In the genomic region with DNA sequence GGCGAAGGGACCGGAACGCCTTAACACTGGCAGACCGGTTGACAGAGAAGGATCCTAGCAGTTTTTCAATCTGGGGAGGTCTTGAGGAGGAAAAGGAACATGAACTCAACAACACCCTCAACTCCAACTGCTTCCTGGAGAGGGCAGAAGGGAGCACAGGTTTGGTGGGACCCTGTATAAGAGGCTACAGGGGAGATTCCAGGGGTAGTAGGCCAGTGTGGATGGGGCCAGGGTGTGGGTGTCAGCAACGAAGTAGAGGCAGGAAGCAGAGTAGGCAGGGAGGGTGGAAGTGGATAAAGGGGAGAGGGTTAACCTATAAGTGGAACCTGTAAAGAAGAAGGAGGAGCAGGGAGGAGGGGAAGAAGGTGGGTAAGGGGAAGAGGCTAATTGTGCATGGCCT, we compare ENCODE assay signal across 8 mouse cellular contexts. TPM values are rescaled to one million over a fixed set of nuclear protein-coding genes. Genes with fewer than 3 reads are reported as not detected.
DNase-seq lines count a peak whose midpoint lies in the region; ATAC-seq lines count a peak whose summit lies in the region.

No protein-coding gene starts in this region.

- H3K9me3 ChIP-seq in hindbrain, embryonic 15.5 days, result no peaks in the 10 kb centered on the region

- no peaks in the 10 kb centered on the region for H3K27me3 ChIP-seq in hindbrain, embryonic 15.5 days

- no peak overlapping the region for H3K9ac ChIP-seq in hindbrain, embryonic 15.5 days

- 61% methylated on average over 5 of the region's 5 CpGs for WGBS in hindbrain, embryonic 15.5 days

- peaks cover 19% of the 10 kb centered on the region for H3K4me1 ChIP-seq in hindbrain, embryonic 15.5 days (replicated peaks)

- H3K36me3 ChIP-seq in hindbrain, embryonic 15.5 days, result no peaks in the 10 kb centered on the region

- H3K27ac ChIP-seq in hindbrain, embryonic 15.5 days (replicated peaks), result peak overlapping the region; percentile 96

- H3K4me2 ChIP-seq in hindbrain, embryonic 15.5 days, result no peak overlapping the region; the same call in 1 of the 2 replicates

- no peak overlapping the region for H3K4me3 ChIP-seq in hindbrain, embryonic 15.5 days

- DNase-seq in CD4-positive, CD25-positive, alpha-beta regulatory T cell, adult 2 months (ENCODE audit: low read depth, low spot score), result peak; percentile 20
- DNase-seq in MN1 (ENCODE audit: low spot score), result peak; percentile 40
- peak; percentile 23 for DNase-seq in naive thymus-derived CD4-positive, alpha-beta T cell, adult 2 months (ENCODE audit: low read depth)
- DNase-seq in layer of hippocampus, postnatal 36 days, result no peak

- no peak for ATAC-seq in CD4-positive, CD25-positive, alpha-beta regulatory T cell, adult 4 months
- peak; percentile 15; the same call in 1 of the 2 replicates for ATAC-seq in hindbrain, embryonic 15.5 days (ENCODE audit: low FRiP score, low read depth)
- no peak for ATAC-seq in erythroid progenitor cell, adult 5-6 weeks (replicated peaks; ENCODE audit: low FRiP score, poor library complexity, severe bottlenecking)
- ATAC-seq in megakaryocyte-erythroid progenitor cell, adult 5-6 weeks (replicated peaks; ENCODE audit: low FRiP score, low TSS enrichment, poor library complexity, severe bottlenecking), result no peak

RNA-seq across cellular contexts. Expression of a gene that starts 1.4 kb away (rescaled TPM):
- polyA plus RNA-seq in CD4-positive, CD25-positive, alpha-beta regulatory T cell, adult 4 months (2017; shearing (Covaris generic)), result not detected
- polyA plus RNA-seq in hindbrain, embryonic 15.5 days (2015; fragmentation: Nextera tagmentation; extraction: Ambion mirVana), result 0.77 TPM in 1 of 2 replicates, not detected in the other
- total RNA-seq in erythroid progenitor cell, adult 5-6 weeks (2015; ENCODE audit: low replicate concordance), result 12.6 and 18.4 TPM in 2 replicates
- total RNA-seq in erythroid progenitor cell, adult 5-6 weeks (2017; ENCODE audit: low replicate concordance), result 900 and 1,530 TPM in 2 replicates
- 10 to 100 TPM; 15.7 to 17.9 TPM for total RNA-seq in layer of hippocampus, postnatal 36 days (2021)
- 3.8 and 29.3 TPM in 2 replicates for total RNA-seq in megakaryocyte-erythroid progenitor cell, adult 5-6 weeks (2014; fragmentation: Nextera tagmentation)
- total RNA-seq in megakaryocyte-erythroid progenitor cell, adult 5-6 weeks (2017), result 302 and 554 TPM in 2 replicates

RNA-seq across cellular contexts. Expression of a gene that starts 11.6 kb away (rescaled TPM):
- polyA plus RNA-seq in CD4-positive, CD25-positive, alpha-beta regulatory T cell, adult 4 months (2017; shearing (Covaris generic)), result 1 to 10 TPM; 1.8 to 2.5 TPM
- 0.51 and 1.7 TPM in 2 replicates for polyA plus RNA-seq in hindbrain, embryonic 15.5 days (2015; fragmentation: Nextera tagmentation; extraction: Ambion mirVana)
- total RNA-seq in erythroid progenitor cell, adult 5-6 weeks (2015; ENCODE audit: low replicate concordance), result 396 and 580 TPM in 2 replicates
- 1,330 and 1,438 TPM in 2 replicates for total RNA-seq in erythroid progenitor cell, adult 5-6 weeks (2017; ENCODE audit: low replicate concordance)
- total RNA-seq in layer of hippocampus, postnatal 36 days (2021), result 1 to 10 TPM; 4.3 to 6.2 TPM
- 242 and 265 TPM in 2 replicates for total RNA-seq in megakaryocyte-erythroid progenitor cell, adult 5-6 weeks (2014; fragmentation: Nextera tagmentation)
- total RNA-seq in megakaryocyte-erythroid progenitor cell, adult 5-6 weeks (2017), result 262 and 417 TPM in 2 replicates

RNA-seq across cellular contexts. Expression of a gene that starts 16.0 kb away (rescaled TPM):
- polyA plus RNA-seq in CD4-positive, CD25-positive, alpha-beta regulatory T cell, adult 4 months (2017; shearing (Covaris generic)), result 1 to 10 TPM; 2.1 to 2.5 TPM
- polyA plus RNA-seq in hindbrain, embryonic 15.5 days (2015; fragmentation: Nextera tagmentation; extraction: Ambion mirVana), result 2.5 and 3.5 TPM in 2 replicates
- 64.9 and 143 TPM in 2 replicates for total RNA-seq in erythroid progenitor cell, adult 5-6 weeks (2015; ENCODE audit: low replicate concordance)
- total RNA-seq in erythroid progenitor cell, adult 5-6 weeks (2017; ENCODE audit: low replicate concordance), result 379 and 793 TPM in 2 replicates
- total RNA-seq in layer of hippocampus, postnatal 36 days (2021), result 10 to 100 TPM; 57.9 to 69.3 TPM
- total RNA-seq in megakaryocyte-erythroid progenitor cell, adult 5-6 weeks (2014; fragmentation: Nextera tagmentation), result 21.9 TPM in 1 of 2 replicates, not detected in the other
- total RNA-seq in megakaryocyte-erythroid progenitor cell, adult 5-6 weeks (2017), result 175 and 228 TPM in 2 replicates

RNA-seq across cellular contexts. Expression of a gene that starts 16.8 kb away (rescaled TPM):
- 10 to 100 TPM in 1 of 2 experiments, 1 to 10 TPM in 1; 8.2 to 16.8 TPM for polyA plus RNA-seq in CD4-positive, CD25-positive, alpha-beta regulatory T cell, adult 4 months (2017; shearing (Covaris generic))
- polyA plus RNA-seq in hindbrain, embryonic 15.5 days (2015; fragmentation: Nextera tagmentation; extraction: Ambion mirVana), result 1.5 and 2.3 TPM in 2 replicates
- total RNA-seq in erythroid progenitor cell, adult 5-6 weeks (2015; ENCODE audit: low replicate concordance), result 298 and 381 TPM in 2 replicates
- 3,827 and 6,951 TPM in 2 replicates for total RNA-seq in erythroid progenitor cell, adult 5-6 weeks (2017; ENCODE audit: low replicate concordance)
- total RNA-seq in layer of hippocampus, postnatal 36 days (2021), result 100 to 1,000 TPM; 266 to 292 TPM
- total RNA-seq in megakaryocyte-erythroid progenitor cell, adult 5-6 weeks (2014; fragmentation: Nextera tagmentation), result 396 and 799 TPM in 2 replicates
- total RNA-seq in megakaryocyte-erythroid progenitor cell, adult 5-6 weeks (2017), result 1,621 and 1,651 TPM in 2 replicates

RNA-seq across cellular contexts. Expression of a gene that starts 17.2 kb away (rescaled TPM):
- 10 to 100 TPM in 1 of 2 experiments, not detected in 1; 41.5 TPM for polyA plus RNA-seq in CD4-positive, CD25-positive, alpha-beta regulatory T cell, adult 4 months (2017; shearing (Covaris generic))
- polyA plus RNA-seq in hindbrain, embryonic 15.5 days (2015; fragmentation: Nextera tagmentation; extraction: Ambion mirVana), result 6.2 and 7.8 TPM in 2 replicates
- total RNA-seq in erythroid progenitor cell, adult 5-6 weeks (2015; ENCODE audit: low replicate concordance), result 22.6 and 24.1 TPM in 2 replicates
- total RNA-seq in erythroid progenitor cell, adult 5-6 weeks (2017; ENCODE audit: low replicate concordance), result 2,450 and 5,888 TPM in 2 replicates
- 10 to 100 TPM; 37.8 to 44.6 TPM for total RNA-seq in layer of hippocampus, postnatal 36 days (2021)
- 3.0 and 26.7 TPM in 2 replicates for total RNA-seq in megakaryocyte-erythroid progenitor cell, adult 5-6 weeks (2014; fragmentation: Nextera tagmentation)
- 582 and 1,238 TPM in 2 replicates for total RNA-seq in megakaryocyte-erythroid progenitor cell, adult 5-6 weeks (2017)

Comparison
In these comparisons a context has a peak if more than half of its experiments do, and no peak if none do; other contexts are left out.
1. DNase-seq: peak in CD4-positive, CD25-positive, alpha-beta regulatory T cell, adult 2 months (single experiment), MN1 (single experiment) and naive thymus-derived CD4-positive, alpha-beta T cell, adult 2 months (single experiment); none in layer of hippocampus, postnatal 36 days (0 of 2).
2. RNA of a gene that starts 11.6 kb away (total RNA-seq): 396 to 1,438 TPM in erythroid progenitor cell, adult 5-6 weeks and 242 to 417 TPM in megakaryocyte-erythroid progenitor cell, adult 5-6 weeks; 4.3 to 6.2 TPM in layer of hippocampus, postnatal 36 days; every median in the first group is over 10 times any median in the second.